Mouse (Mus musculus): ENCODE measurements around the gene Zdhhc25.

Gene Zdhhc25

DNA sequence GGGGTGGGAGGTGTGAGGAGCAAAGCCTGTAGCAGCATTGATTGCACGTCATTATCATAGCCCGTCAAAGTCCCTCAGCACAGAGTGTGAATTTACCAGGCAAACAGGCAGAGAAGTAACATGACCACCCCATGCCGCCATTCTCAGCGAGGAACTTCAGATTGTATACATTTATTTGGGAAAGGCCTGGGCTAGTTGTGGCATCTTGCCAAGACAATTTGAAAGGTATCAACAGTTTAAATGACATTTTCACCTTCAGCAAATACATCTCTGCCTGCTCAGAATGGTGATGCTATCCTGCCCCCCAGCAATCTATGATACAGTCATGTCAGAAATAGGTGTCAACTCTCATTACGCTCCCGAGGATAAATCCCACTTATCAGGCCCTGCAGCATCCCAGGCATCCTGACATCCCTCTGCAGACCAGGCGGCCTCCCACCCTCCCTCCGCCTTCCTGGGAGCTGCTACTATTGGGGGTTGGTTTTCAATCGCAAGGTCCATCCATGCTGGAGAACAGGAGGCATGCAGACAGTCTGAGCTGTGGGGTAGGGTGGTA, 28.8 kb downstream of the Zdhhc25 start:
- DNase-seq (ENCODE audit: low spot score) = no peak

DNA sequence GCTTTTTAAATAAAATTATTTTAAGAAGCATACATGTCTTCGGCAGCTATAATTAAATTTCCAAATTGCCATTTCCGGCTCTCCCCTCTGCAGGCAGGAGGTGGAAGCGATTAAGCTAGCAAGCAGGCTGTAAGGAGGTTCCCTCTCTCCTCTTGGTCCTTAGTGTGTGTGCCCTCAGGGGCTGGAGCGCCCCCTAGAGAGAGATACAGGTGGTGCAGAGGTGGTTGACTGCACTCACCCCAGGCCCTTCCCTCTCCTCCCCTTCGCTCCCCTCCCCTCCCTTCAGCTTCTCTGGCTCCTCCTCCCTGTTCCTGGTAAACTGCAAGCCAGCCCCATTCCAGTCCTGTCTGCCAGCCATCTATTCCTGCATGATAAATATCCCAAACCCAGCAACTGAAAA, 35.1 kb downstream of the Zdhhc25 start:
- DNase-seq (ENCODE audit: low spot score) = no peak

DNA sequence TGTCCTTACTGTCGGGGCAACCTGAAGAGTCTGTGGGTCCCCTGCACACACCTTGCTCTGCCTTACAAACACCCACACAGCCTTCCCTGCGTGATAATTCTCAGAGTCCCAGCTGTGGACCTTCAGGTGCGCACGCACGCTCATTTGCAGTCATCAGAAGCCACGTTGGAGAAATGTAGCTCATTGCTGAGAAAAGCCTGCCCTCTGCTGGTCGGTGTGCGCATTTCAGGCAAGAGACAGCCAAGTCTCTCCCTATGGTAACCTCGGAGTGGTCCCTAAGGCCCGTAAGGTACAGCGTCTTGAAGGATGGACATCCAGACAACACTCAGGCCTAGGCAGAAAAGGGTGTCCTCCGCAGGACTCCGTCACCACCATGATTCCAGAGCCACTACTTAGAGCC, 50.9 kb downstream of the Zdhhc25 start:
- peak; percentile 47 for DNase-seq (ENCODE audit: low spot score)
